Mouse (Mus musculus) spleen, postnatal 36 days (tissue): Measurements from ENCODE around the gene Uqcr11.

Source experiments
- DNase-seq, 2 experiments: peaks; one replicate each; pipeline ENCODE4 v3.0.0; 2022; ENCODE audit warnings: low spot score in 2 of 2, mixed read lengths in 1 of 2

Gene Uqcr11

GRCm38 (mm10) chr10:80399191-80399972, 7.2 kb downstream of the Uqcr11 start, which contains the start of gene Mbd3:
TSS of gene Mbd3 (minus strand) at chr10:80399550.
- peak; percentile 100 for DNase-seq

- DNase-seq, result peak; percentile 98
These were observed 7.9 kb downstream of the Uqcr11 start for GRCm38 (mm10) chr10:80398719-80399190.

- DNase-seq, result no peak
These were observed 8.5 kb downstream of the Uqcr11 start for GRCm38 (mm10) chr10:80398174-80398535.

GRCm38 (mm10) chr10:80397524-80398173, 9.0 kb downstream of the Uqcr11 start:
- DNase-seq, result peak; percentile 48 to 53

- no peak for DNase-seq
These were observed 9.7 kb downstream of the Uqcr11 start for GRCm38 (mm10) chr10:80396822-80397523.

GRCm38 (mm10) chr10:80395025-80395627, 11.5 kb downstream of the Uqcr11 start:
- DNase-seq, result no peak

- no peak for DNase-seq
These were observed 13.9 kb downstream of the Uqcr11 start for GRCm38 (mm10) chr10:80392687-80393086.

- no peak for DNase-seq
These were observed 15.9 kb downstream of the Uqcr11 start for GRCm38 (mm10) chr10:80390697-80391096.

GRCm38 (mm10) chr10:80389185-80389708, 17.4 kb downstream of the Uqcr11 start:
- DNase-seq, result no peak

GRCm38 (mm10) chr10:80388731-80389130, 17.9 kb downstream of the Uqcr11 start:
- DNase-seq, result no peak

GRCm38 (mm10) chr10:80387522-80387959, 19.1 kb downstream of the Uqcr11 start, which contains the start of gene Mex3d:
TSS of gene Mex3d (minus strand) at chr10:80387659.
- DNase-seq, result peak; percentile 82 to 85

GRCm38 (mm10) chr10:80386735-80387471, 19.7 kb downstream of the Uqcr11 start:
- DNase-seq, result no peak

- no peak for DNase-seq
These were observed 20.6 kb downstream of the Uqcr11 start for GRCm38 (mm10) chr10:80385811-80386734.

GRCm38 (mm10) chr10:80385310-80385709, 21.3 kb downstream of the Uqcr11 start:
- DNase-seq, result no peak

GRCm38 (mm10) chr10:80384709-80385108, 21.9 kb downstream of the Uqcr11 start:
- DNase-seq, result no peak

GRCm38 (mm10) chr10:80384115-80384639, 22.5 kb downstream of the Uqcr11 start:
- DNase-seq, result no peak

- DNase-seq, result no peak
These were observed 23.2 kb downstream of the Uqcr11 start for GRCm38 (mm10) chr10:80383431-80383830.

- DNase-seq, result no peak
These were observed 23.8 kb downstream of the Uqcr11 start for GRCm38 (mm10) chr10:80382641-80383365.

- no peak for DNase-seq
These were observed 28.9 kb downstream of the Uqcr11 start for GRCm38 (mm10) chr10:80377716-80378115.
